Mouse (Mus musculus): Measurements from ENCODE around the gene Tbx3. TPM values are rescaled to one million over a fixed set of nuclear protein-coding genes. Genes with fewer than 3 reads are reported as not detected.
A peak's percentile ranks its signal among the peaks of the same experiment; 100 is the strongest.

Gene Tbx3
- polyA plus RNA-seq, 1 experiment from 2014 or later, result 37.5 TPM

DNA sequence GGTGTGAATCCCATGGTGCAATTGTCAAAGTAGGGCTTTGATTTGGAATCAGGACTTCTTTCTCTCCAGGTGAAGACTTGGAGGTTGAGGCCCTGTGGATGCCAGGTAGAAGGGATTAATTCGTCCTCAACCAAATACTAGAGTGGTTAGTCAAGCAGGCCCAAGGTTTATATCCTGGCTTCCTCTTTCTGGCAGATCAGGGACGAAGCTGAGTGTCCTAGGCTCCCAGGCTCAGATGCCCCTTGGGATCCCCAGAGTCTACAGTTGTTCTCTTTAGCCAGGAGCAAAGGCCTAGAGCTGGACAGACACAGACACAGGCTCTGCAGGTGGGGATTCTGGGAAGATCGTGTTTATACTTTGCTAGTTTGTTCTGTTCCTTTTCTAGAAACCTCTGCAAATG lies 17.8 kb downstream of the Tbx3 start:
- H3K36me3 ChIP-seq (ENCODE audit: control insufficient read depth, insufficient read depth, low read length), result no peaks in the 10 kb centered on the region
- H3K9me3 ChIP-seq (ENCODE audit: control insufficient read depth, low read length), result no peaks in the 10 kb centered on the region
- no peak overlapping the region for H3K4me3 ChIP-seq (ENCODE audit: low read length)
- ATAC-seq, result no peak
- no peak overlapping the region for H3K9ac ChIP-seq (ENCODE audit: low read depth, low read length)
- H3K27ac ChIP-seq (ENCODE audit: low read length), result no peak overlapping the region
- no peak overlapping the region for H3K4me2 ChIP-seq (ENCODE audit: low read depth, low read length)
- H3K4me1 ChIP-seq (ENCODE audit: control insufficient read depth, insufficient read depth, low read length), result peaks cover 12% of the 10 kb centered on the region
- WGBS, result 56% methylated on average over 3 of the region's 3 CpGs
- peaks cover 12% of the 10 kb centered on the region; the same call in 1 of the 2 replicates for H3K27me3 ChIP-seq (replicated peaks; ENCODE audit: control insufficient read depth, insufficient read depth, low read length)

DNA sequence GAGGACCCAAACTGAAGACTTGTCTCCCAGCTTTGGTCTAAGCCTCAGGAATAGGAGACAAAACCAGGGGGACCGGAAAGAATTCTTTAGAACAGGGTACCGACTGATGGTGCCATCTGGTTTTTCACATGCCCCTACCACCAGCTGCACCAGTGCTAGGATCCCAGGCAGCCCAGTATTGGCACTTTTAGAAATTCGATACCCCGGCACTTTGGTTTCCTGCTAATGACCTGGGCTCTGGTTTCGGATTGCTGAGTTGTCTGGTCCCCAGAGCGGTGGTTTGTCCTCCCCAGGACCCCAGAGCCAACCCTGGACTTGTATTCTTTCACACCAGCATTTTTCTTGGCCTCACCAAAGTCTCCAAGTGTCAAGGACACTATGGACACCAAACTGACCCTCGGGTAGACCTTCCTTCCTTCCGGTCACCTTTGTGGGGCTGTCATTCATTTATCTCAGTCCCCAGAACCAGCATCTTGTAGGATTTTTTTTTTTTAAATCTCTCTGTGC lies 18.5 kb downstream of the Tbx3 start:
- ATAC-seq, result no peak
- H3K27ac ChIP-seq (ENCODE audit: low read length), result no peak overlapping the region
- no peak overlapping the region for H3K9ac ChIP-seq (ENCODE audit: low read depth, low read length)
- 57% methylated on average over 8 of the region's 8 CpGs for WGBS
- H3K36me3 ChIP-seq (ENCODE audit: control insufficient read depth, insufficient read depth, low read length), result no peaks in the 10 kb centered on the region
- no peak overlapping the region for H3K4me3 ChIP-seq (ENCODE audit: low read length)
- peaks cover 12% of the 10 kb centered on the region; the same call in 1 of the 2 replicates for H3K27me3 ChIP-seq (replicated peaks; ENCODE audit: control insufficient read depth, insufficient read depth, low read length)
- H3K4me1 ChIP-seq (ENCODE audit: control insufficient read depth, insufficient read depth, low read length), result peaks cover 12% of the 10 kb centered on the region
- no peak overlapping the region for H3K4me2 ChIP-seq (ENCODE audit: low read depth, low read length)
- no peaks in the 10 kb centered on the region for H3K9me3 ChIP-seq (ENCODE audit: control insufficient read depth, low read length)

DNA sequence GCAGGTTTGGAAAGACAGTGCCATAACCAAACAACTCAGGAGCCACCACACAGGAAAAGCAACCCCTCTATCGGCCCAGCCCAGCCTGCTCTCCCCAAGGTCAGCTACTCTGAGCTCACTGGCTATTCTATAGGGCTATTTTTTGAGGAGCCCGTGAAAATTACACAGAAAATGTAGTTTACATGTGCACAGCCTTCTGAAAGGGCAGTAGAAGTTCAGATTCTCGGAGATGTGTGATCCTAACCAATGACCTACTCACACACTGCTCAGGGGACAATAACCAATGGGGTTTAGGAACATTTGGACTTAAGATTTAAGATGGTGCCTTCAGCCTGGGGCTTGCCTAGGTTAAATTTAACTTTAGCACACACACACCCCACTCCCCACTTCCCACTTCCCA lies 19.0 kb downstream of the Tbx3 start:
- Histone ChIP-seq H3K4me1 (ENCODE audit: control insufficient read depth, insufficient read depth, low read length) (peaks cover 12% of the 10 kb centered on the region), H3K27me3 (replicated peaks; ENCODE audit: control insufficient read depth, insufficient read depth, low read length) (peaks cover 12% of the 10 kb centered on the region; the same call in 1 of the 2 replicates), H3K4me2 (ENCODE audit: low read depth, low read length) (no peak overlapping the region), H3K4me3 (ENCODE audit: low read length) (no peak overlapping the region), H3K27ac (ENCODE audit: low read length) (no peak overlapping the region), H3K36me3 (ENCODE audit: control insufficient read depth, insufficient read depth, low read length) (no peaks in the 10 kb centered on the region), H3K9me3 (ENCODE audit: control insufficient read depth, low read length) (no peaks in the 10 kb centered on the region), H3K9ac (ENCODE audit: low read depth, low read length) (no peak overlapping the region)
- ATAC-seq, result no peak
- 57% methylated on average over 3 of the region's 3 CpGs for WGBS

DNA sequence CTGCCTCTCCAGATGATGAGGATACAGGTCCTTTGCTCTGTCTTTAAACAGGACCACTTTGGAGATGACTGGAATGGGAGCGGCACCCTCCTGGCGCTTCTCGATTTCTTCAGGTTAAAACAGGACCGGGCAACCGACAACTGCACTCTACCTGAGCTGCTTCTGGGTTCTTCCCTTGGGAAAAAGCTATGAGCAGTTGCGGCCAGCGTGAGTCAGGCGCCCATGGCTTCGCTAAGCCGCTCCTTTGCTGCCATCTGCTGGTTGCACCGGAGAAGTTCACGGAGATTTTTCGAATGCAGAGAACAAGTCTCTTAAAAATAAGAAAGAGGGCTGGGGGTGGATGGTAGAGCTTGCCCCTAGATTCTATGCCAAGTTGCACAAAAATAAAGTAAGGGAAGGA lies 20.6 kb downstream of the Tbx3 start:
- Histone ChIP-seq H3K4me2 (ENCODE audit: low read depth, low read length) (no peak overlapping the region), H3K27ac (ENCODE audit: low read length) (no peak overlapping the region)
- 1% methylated on average over 13 of the region's 13 CpGs for WGBS

DNA sequence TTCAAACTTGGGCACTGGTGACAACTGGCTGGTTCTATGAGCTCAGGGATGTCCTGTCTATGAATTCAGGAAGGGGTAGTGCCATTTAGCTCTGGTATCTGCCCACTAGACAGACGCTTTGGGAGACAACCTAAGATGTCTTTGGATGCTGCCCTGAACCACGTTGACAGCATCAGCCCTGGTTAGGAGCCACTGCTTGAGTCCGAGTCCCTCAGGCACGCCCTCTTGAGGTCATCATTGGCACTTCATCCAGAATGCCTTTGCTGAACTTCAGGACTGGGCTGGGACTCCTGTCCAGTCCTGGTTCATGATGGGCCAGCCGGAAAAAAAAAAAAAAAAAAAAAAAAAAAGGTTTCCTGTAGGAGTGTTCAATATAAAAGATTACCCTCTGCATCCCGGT lies 22.0 kb downstream of the Tbx3 start:
- Histone ChIP-seq H3K27me3 (replicated peaks; ENCODE audit: control insufficient read depth, insufficient read depth, low read length) (peaks cover 7% of the 10 kb centered on the region; the same call in 1 of the 2 replicates), H3K27ac (ENCODE audit: low read length) (no peak overlapping the region), H3K9ac (ENCODE audit: low read depth, low read length) (no peak overlapping the region), H3K9me3 (ENCODE audit: control insufficient read depth, low read length) (no peaks in the 10 kb centered on the region), H3K4me3 (ENCODE audit: low read length) (no peak overlapping the region), H3K36me3 (ENCODE audit: control insufficient read depth, insufficient read depth, low read length) (no peaks in the 10 kb centered on the region), H3K4me1 (ENCODE audit: control insufficient read depth, insufficient read depth, low read length) (peaks cover 1% of the 10 kb centered on the region; the same call in 1 of the 2 replicates), H3K4me2 (ENCODE audit: low read depth, low read length) (no peak overlapping the region)
- no peak for ATAC-seq
- WGBS, result 34% methylated on average over 6 of the region's 6 CpGs

More for the DNA sequence above, 20.6 kb downstream of the Tbx3 start:
- Histone ChIP-seq H3K36me3 (ENCODE audit: control insufficient read depth, insufficient read depth, low read length) (no peaks in the 10 kb centered on the region), H3K9ac (ENCODE audit: low read depth, low read length) (no peak overlapping the region), H3K4me3 (ENCODE audit: low read length) (no peak overlapping the region), H3K9me3 (ENCODE audit: control insufficient read depth, low read length) (no peaks in the 10 kb centered on the region), H3K27me3 (replicated peaks; ENCODE audit: control insufficient read depth, insufficient read depth, low read length) (peaks cover 12% of the 10 kb centered on the region; the same call in 1 of the 2 replicates), H3K4me1 (ENCODE audit: control insufficient read depth, insufficient read depth, low read length) (peaks cover 12% of the 10 kb centered on the region)
- ATAC-seq, result 0 out of 2 replicates have a peak, but pooled peaks have one; percentile 39

DNA sequence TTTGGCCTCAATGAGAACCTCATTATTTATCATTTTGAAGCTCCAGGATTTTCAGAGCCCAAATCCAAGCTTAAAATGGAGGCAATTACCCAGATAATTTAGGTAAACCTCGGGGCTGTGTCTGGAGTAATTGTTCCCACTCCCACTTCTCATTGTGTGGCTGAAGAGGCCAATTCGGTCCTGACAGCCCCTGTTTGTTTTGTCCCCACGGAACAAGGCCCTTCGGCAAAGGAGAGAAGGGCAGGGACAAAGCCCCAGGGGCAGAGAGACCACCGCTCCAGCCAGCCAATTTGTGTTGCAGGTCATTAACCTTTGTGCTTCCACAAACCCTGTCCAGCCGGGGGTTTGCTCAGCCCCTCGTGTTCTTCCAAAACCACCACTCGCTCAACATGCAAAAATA lies 24.4 kb downstream of the Tbx3 start:
- Histone ChIP-seq H3K27me3 (replicated peaks; ENCODE audit: control insufficient read depth, insufficient read depth, low read length) (peaks cover 7% of the 10 kb centered on the region; the same call in 1 of the 2 replicates), H3K9ac (ENCODE audit: low read depth, low read length) (no peak overlapping the region), H3K4me1 (ENCODE audit: control insufficient read depth, insufficient read depth, low read length) (no peaks in the 10 kb centered on the region), H3K4me3 (ENCODE audit: low read length) (no peak overlapping the region), H3K9me3 (ENCODE audit: control insufficient read depth, low read length) (no peaks in the 10 kb centered on the region), H3K36me3 (ENCODE audit: control insufficient read depth, insufficient read depth, low read length) (no peaks in the 10 kb centered on the region), H3K27ac (ENCODE audit: low read length) (no peak overlapping the region), H3K4me2 (ENCODE audit: low read depth, low read length) (no peak overlapping the region)
- WGBS, result 45% methylated on average over 8 of the region's 8 CpGs
- no peak for ATAC-seq

DNA sequence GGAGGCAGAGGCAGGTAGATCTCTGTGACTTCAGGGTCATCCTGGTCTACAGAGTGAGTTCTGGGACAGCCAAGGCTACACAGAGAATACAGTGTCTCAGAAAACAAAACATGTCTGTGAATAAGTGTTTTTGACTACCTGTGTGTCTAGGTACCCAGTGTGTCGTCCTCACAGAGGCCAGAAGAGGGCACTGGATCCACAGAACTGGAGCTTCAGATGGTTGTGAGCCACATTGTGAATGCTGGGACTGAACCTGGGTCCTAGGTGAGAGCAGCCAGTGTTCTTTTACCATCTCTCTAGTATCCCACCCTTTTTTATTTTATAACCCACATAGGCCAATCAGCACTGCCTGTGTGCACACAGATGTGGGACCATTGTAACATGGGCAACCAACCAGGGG lies 32.6 kb downstream of the Tbx3 start:
- Histone ChIP-seq H3K4me2 (ENCODE audit: low read depth, low read length) (no peak overlapping the region), H3K4me1 (ENCODE audit: control insufficient read depth, insufficient read depth, low read length) (peaks cover 4% of the 10 kb centered on the region; the same call in 1 of the 2 replicates), H3K9ac (ENCODE audit: low read depth, low read length) (no peak overlapping the region), H3K27me3 (replicated peaks; ENCODE audit: control insufficient read depth, insufficient read depth, low read length) (peaks cover 7% of the 10 kb centered on the region), H3K4me3 (ENCODE audit: low read length) (no peak overlapping the region), H3K27ac (ENCODE audit: low read length) (no peak overlapping the region), H3K9me3 (ENCODE audit: control insufficient read depth, low read length) (no peaks in the 10 kb centered on the region), H3K36me3 (ENCODE audit: control insufficient read depth, insufficient read depth, low read length) (no peaks in the 10 kb centered on the region)
- WGBS, result 67% methylated on average over 1 of the region's 1 CpGs
- ATAC-seq, result no peak

DNA sequence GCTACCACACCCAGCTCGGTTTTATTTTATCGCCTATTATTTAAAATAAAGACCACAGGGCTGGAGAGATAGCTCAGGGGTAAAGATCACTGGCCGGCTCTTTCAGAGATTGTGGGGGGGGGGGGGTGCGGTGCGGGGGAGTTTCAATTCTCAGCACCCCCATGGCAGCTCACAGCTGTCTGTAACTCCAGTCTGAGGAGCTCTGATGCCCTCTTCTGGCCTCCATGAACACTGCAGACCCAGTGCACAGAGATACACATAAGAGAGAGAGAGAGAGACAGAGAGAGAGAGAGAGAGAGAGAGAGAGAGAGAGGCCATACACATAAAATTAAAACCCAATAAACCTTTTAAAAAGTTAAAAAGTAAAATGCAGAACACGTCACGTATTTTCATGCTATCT lies 34.4 kb downstream of the Tbx3 start:
- Histone ChIP-seq H3K9me3 (ENCODE audit: control insufficient read depth, low read length) (no peaks in the 10 kb centered on the region), H3K4me3 (ENCODE audit: low read length) (no peak overlapping the region), H3K4me2 (ENCODE audit: low read depth, low read length) (no peak overlapping the region), H3K27me3 (replicated peaks; ENCODE audit: control insufficient read depth, insufficient read depth, low read length) (peaks cover 9% of the 10 kb centered on the region), H3K36me3 (ENCODE audit: control insufficient read depth, insufficient read depth, low read length) (no peaks in the 10 kb centered on the region), H3K4me1 (ENCODE audit: control insufficient read depth, insufficient read depth, low read length) (peaks cover 4% of the 10 kb centered on the region; the same call in 1 of the 2 replicates), H3K9ac (ENCODE audit: low read depth, low read length) (no peak overlapping the region), H3K27ac (ENCODE audit: low read length) (no peak overlapping the region)
- 54% methylated on average over 7 of the region's 7 CpGs for WGBS
- ATAC-seq, result no peak

DNA sequence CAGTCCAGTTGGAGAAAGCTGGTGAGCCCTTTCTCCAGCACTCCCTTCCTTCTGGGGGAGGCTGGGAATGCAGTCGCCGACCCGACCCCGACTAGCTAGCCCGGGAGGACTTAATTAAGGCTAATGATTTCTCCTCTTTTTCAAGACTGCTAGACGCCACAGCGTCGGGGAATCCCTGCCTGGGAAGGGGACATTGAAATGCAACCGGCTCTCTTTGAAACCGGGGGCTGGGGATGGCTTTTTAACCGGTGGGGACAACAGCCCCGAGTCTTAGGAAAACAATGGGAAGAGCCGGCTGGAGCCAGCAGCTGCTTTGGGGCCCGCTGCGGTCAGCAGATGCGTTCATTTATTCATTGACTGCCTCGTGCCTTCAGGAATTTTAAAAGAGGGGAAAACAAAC lies 36.0 kb downstream of the Tbx3 start:
- Histone ChIP-seq H3K27me3 (replicated peaks; ENCODE audit: control insufficient read depth, insufficient read depth, low read length) (peaks cover 9% of the 10 kb centered on the region), H3K9ac (ENCODE audit: low read depth, low read length) (0 out of 2 replicates have a peak overlapping the region, but pooled peaks have one; percentile 31), H3K4me3 (ENCODE audit: low read length) (peak overlapping the region; percentile 25), H3K4me1 (ENCODE audit: control insufficient read depth, insufficient read depth, low read length) (peaks cover 4% of the 10 kb centered on the region; the same call in 1 of the 2 replicates), H3K4me2 (ENCODE audit: low read depth, low read length) (peak overlapping the region; percentile 34; the same call in 1 of the 2 replicates), H3K36me3 (ENCODE audit: control insufficient read depth, insufficient read depth, low read length) (no peaks in the 10 kb centered on the region), H3K27ac (ENCODE audit: low read length) (no peak overlapping the region), H3K9me3 (ENCODE audit: control insufficient read depth, low read length) (no peaks in the 10 kb centered on the region)
- no peak for ATAC-seq
- WGBS, result 1% methylated on average over 17 of the region's 17 CpGs

Measured in intestine, embryonic 16.5 days (tissue).